Mouse (Mus musculus) megakaryocyte, embryonic 14.5 days (primary cell): ENCODE data around the gene Rab4a.

Source experiments
- FLI1 ChIP-seq: IDR thresholded peaks from 2 replicates; pipeline ENCODE4 v1.6.1; 2012; ENCODE audit warnings: low read length, inconsistent platforms, mixed read lengths
- GATA1 ChIP-seq: IDR thresholded peaks from 3 replicates; pipeline ENCODE4 v1.6.1; 2012; ENCODE audit warnings: mixed read lengths, low read length, inconsistent platforms, borderline replicate concordance

- TF ChIP-seq GATA1 (no peak), FLI1 (no peak)
These were observed 38.6 kb downstream of the Rab4a start for GRCm38 (mm10) chr8:123844341-123844740.
